Mouse (Mus musculus) lung, postnatal 0 days (tissue): Measurements from ENCODE around the gene Pcdh7. TPM values are rescaled to one million over a fixed set of nuclear protein-coding genes. Genes with fewer than 3 reads are reported as not detected.
A peak's percentile ranks its signal among the peaks of the same experiment; 100 is the strongest.

Experiments used
- ATAC-seq: fragments of 200-750 bp; cut with Nextera tagmentation; 2 replicates; pipeline ENCODE4 v1.8.0; 2017; ENCODE audit warnings: moderate library complexity
- DNase-seq: peaks from one replicate; pipeline ENCODE4 v3.0.0-alpha.2; 2016; ENCODE audit warnings: low spot score
- H3K27ac ChIP-seq: fragments of 300-500 bp; sonication (generic); 2 replicates; pipeline ENCODE4 v1.5.1; 2014; ENCODE audit warnings: antibody characterized with exemption, mild to moderate bottlenecking, low read length, mixed read lengths
- H3K27me3 ChIP-seq: fragments of 300-500 bp; sonication (generic); replicated peaks from 2 replicates; pipeline ENCODE4 v1.6.1; 2014; ENCODE audit warnings: low read length, mixed read lengths; ENCODE audit not compliant: insufficient read depth
- H3K36me3 ChIP-seq: fragments of 300-500 bp; sonication (generic); 2 replicates; pipeline ENCODE4 v1.6.1; 2014; ENCODE audit warnings: low read length, mixed read lengths; ENCODE audit not compliant: insufficient read depth
- H3K4me1 ChIP-seq: fragments of 300-500 bp; sonication (generic); 2 replicates; pipeline ENCODE4 v1.6.1; 2014; ENCODE audit warnings: antibody characterized with exemption, low read depth, low read length, mixed read lengths; ENCODE audit not compliant: insufficient read depth
- H3K4me2 ChIP-seq: fragments of 300-500 bp; sonication (generic); replicated peaks from 2 replicates; pipeline ENCODE4 v1.6.1; 2014; ENCODE audit warnings: low read depth, mild to moderate bottlenecking, low read length, moderate library complexity, mixed read lengths
- H3K4me3 ChIP-seq: fragments of 300-500 bp; sonication (generic); 2 replicates; pipeline ENCODE4 v1.5.1; 2014; ENCODE audit warnings: low read depth, low read length
- H3K9ac ChIP-seq: fragments of 300-500 bp; sonication (generic); replicated peaks from 2 replicates; pipeline ENCODE4 v1.6.1; 2014; ENCODE audit warnings: low read depth, mild to moderate bottlenecking
- H3K9me3 ChIP-seq: fragments of 300-500 bp; sonication (generic); 2 replicates; pipeline ENCODE4 v1.6.1; 2016; ENCODE audit warnings: low read length, mixed read lengths
- CTCF ChIP-seq: IDR thresholded peaks from 2 replicates; pipeline ENCODE4 v1.5.1; 2016; ENCODE audit warnings: antibody characterized with exemption, mild to moderate bottlenecking
- EP300 ChIP-seq: IDR thresholded peaks from 2 replicates; pipeline ENCODE4 v1.6.1; 2016; ENCODE audit warnings: antibody characterized with exemption, mild to moderate bottlenecking, control low read depth
- WGBS: fragments of 180-500 bp; shearing (Covaris S2); extraction: QIAGEN DNeasy Blood & Tissue Kit; methylation state at CpG from one replicate; pipeline ENCODE4 v1.1.7; 2014; 5-methylcytosine and 5-hydroxymethylcytosine counted together
- polyA plus RNA-seq: library from polyadenylated mRNA; unstranded; fragments of >200 nt; fragmentation: Nextera tagmentation; extraction: Ambion mirVana; gene quantifications from 2 replicates; pipeline ENCODE4 v1.2.1, GENCODE M21; 2015

The Pcdh7 gene
- polyA plus RNA-seq, 1 experiment from 2014 or later = 1.2 TPM

DNA sequence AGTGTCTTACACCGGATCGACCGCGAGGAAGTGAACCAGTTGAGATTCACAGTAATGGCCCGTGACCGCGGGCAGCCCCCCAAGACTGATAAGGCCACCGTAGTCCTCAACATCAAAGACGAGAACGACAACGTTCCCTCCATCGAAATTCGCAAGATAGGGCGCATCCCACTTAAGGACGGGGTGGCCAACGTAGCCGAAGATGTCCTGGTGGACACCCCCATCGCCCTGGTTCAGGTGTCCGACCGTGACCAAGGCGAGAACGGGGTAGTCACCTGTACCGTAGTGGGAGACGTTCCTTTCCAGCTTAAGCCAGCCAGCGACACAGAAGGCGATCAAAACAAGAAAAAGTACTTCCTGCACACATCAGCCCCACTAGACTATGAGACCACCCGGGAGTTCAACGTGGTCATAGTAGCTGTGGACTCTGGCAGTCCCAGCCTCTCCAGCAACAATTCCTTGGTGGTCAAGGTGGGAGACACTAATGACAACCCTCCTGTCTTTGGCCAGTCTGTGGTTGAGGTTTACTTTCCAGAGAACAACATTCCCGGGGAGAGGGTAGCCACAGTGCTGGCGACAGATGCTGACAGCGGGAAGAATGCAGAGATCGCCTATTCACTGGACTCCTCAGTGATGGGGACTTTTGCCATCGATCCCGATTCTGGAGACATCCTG is 2.6 kb downstream of the Pcdh7 start:
- H3K4me1 ChIP-seq = peaks cover 8% of the 10 kb centered on the region; the same call in 1 of the 2 replicates
- H3K27me3 ChIP-seq = peaks cover 27% of the 10 kb centered on the region
- no peaks in the 10 kb centered on the region for H3K36me3 ChIP-seq
- no peak for ATAC-seq
- 7% methylated on average over 34 of the region's 34 CpGs for WGBS
- no peak for TF ChIP-seq CTCF
- TF ChIP-seq EP300 = no peak
- H3K4me2 ChIP-seq = peak overlapping the region; percentile 71
- H3K4me3 ChIP-seq = peak overlapping the region; percentile 57; the same call in 1 of the 2 replicates
- no peak for DNase-seq
- no peaks in the 10 kb centered on the region for H3K9me3 ChIP-seq
- H3K9ac ChIP-seq = no peak overlapping the region
- no peak overlapping the region for H3K27ac ChIP-seq

DNA sequence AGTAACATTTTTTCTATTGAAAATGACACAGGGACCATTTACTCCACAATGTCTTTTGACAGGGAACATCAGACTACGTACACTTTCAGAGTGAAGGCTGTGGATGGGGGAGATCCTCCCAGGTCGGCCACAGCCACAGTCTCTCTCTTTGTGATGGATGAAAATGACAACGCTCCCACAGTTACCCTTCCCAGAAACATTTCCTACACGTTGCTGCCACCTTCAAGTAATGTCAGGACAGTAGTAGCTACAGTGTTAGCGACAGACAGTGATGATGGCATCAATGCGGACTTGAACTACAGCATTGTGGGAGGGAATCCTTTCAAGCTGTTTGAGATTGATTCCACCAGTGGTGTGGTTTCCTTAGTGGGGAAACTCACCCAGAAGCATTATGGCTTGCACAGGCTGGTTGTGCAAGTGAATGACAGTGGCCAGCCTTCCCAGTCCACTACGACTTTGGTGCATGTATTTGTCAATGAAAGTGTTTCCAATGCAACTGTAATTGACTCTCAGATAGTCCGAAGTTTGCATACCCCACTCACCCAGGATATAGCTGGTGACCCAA is 3.5 kb downstream of the Pcdh7 start:
- Histone ChIP-seq H3K4me3 (no peak overlapping the region), H3K27ac (no peak overlapping the region), H3K9ac (no peak overlapping the region), H3K4me2 (no peak overlapping the region), H3K27me3 (peaks cover 27% of the 10 kb centered on the region), H3K4me1 (peaks cover 8% of the 10 kb centered on the region; the same call in 1 of the 2 replicates), H3K36me3 (no peaks in the 10 kb centered on the region), H3K9me3 (no peaks in the 10 kb centered on the region)
- WGBS = 50% methylated on average over 8 of the region's 8 CpGs
- TF ChIP-seq EP300 (no peak), CTCF (no peak)
- DNase-seq (no peak), ATAC-seq (no peak)

DNA sequence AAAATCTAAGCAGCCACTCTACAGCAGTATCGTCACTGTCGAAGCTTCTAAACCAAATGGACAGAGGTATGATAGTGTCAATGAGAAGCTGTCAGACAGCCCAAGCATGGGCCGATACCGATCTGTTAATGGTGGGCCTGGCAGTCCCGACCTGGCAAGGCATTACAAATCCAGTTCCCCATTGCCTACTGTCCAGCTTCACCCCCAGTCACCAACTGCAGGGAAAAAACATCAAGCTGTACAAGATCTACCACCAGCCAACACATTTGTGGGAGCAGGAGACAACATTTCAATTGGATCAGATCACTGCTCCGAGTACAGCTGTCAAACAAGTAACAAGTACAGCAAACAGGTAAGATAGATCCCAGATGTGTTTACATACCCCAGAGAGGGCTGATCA is 4.2 kb downstream of the Pcdh7 start:
- ATAC-seq = no peak
- H3K4me3 ChIP-seq = no peak overlapping the region
- H3K27me3 ChIP-seq = peaks cover 27% of the 10 kb centered on the region
- 32% methylated on average over 6 of the region's 6 CpGs for WGBS
- no peak for TF ChIP-seq EP300
- TF ChIP-seq CTCF = no peak
- H3K4me2 ChIP-seq = no peak overlapping the region
- no peak overlapping the region for H3K27ac ChIP-seq
- peaks cover 8% of the 10 kb centered on the region; the same call in 1 of the 2 replicates for H3K4me1 ChIP-seq
- H3K36me3 ChIP-seq = no peaks in the 10 kb centered on the region
- H3K9ac ChIP-seq = no peak overlapping the region
- DNase-seq = no peak
- H3K9me3 ChIP-seq = no peaks in the 10 kb centered on the region

DNA sequence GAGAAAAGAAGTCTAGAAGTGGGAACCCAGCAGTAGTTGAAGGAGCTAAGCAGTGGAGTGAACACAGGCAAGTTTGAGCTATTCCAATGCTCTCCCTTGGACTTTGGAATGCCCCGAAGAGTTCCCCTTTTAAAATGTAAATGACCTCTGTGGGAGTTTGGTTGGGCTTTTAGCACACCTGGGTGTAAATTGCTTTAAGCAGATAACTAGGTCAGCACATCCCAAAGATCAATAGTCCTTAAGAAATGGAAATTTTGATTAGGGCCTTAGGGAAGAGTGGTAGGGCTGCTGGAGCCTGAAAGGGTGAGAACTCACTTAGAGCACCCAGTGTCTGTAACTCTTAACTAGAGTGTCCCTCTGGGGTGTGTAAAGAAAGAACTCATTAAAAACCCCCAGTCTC is 15.7 kb downstream of the Pcdh7 start:
- Histone ChIP-seq H3K27me3 (no peaks in the 10 kb centered on the region), H3K9ac (no peak overlapping the region), H3K4me3 (no peak overlapping the region), H3K4me2 (no peak overlapping the region), H3K27ac (no peak overlapping the region), H3K9me3 (no peaks in the 10 kb centered on the region), H3K4me1 (no peaks in the 10 kb centered on the region), H3K36me3 (no peaks in the 10 kb centered on the region)
- DNase-seq = no peak
- TF ChIP-seq CTCF = no peak
- TF ChIP-seq EP300 = no peak
- 59% methylated on average over 1 of the region's 1 CpGs for WGBS
- no peak for ATAC-seq

DNA sequence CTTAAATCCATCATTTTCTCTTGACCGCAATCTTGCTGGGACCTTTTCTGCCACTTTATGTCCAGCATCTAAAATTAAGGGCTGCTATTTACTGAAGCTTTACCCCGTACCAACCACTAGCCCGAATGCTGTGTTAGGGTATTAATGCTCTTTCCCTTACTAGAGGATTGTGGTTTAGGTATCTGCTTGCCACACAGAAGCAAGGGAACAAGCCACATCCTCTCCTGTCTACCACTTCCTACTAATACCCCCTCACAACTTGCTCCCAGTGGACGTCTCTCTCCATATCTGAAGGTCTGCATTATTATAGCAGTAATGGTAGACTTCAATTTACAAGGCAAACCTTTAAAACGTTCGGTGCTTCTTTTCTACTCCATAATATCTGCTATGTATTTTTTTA is 18.0 kb downstream of the Pcdh7 start:
- no peak overlapping the region for H3K9ac ChIP-seq
- H3K4me1 ChIP-seq = no peaks in the 10 kb centered on the region
- no peaks in the 10 kb centered on the region for H3K27me3 ChIP-seq
- no peak overlapping the region for H3K4me2 ChIP-seq
- 81% methylated on average over 6 of the region's 6 CpGs for WGBS
- H3K4me3 ChIP-seq = no peak overlapping the region
- ATAC-seq (no peak), DNase-seq (no peak)
- TF ChIP-seq EP300 = no peak
- no peak for TF ChIP-seq CTCF
- H3K27ac ChIP-seq = no peak overlapping the region
- no peaks in the 10 kb centered on the region for H3K36me3 ChIP-seq
- no peaks in the 10 kb centered on the region for H3K9me3 ChIP-seq

DNA sequence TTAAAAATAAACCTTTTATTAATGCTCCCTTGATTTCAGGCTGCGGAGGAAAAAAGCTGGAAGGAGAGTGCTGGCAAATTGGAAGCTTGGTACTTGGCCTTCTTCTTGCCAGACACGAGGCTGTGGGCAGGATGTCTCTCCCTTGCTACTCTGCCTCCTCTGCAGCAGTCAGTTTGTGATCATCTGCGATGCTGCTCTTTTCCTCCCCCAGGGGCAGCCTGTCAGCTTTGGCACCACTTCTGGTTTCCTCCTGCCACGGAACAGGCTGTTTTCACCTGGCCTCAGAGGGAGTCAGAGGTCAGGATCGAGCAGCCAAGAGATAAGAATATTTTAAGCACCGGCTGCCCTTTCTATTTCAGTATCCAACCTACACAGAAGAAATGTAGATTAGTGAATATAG is 25.2 kb downstream of the Pcdh7 start:
- DNase-seq = peak; percentile 7
- Histone ChIP-seq H3K4me1 (no peaks in the 10 kb centered on the region), H3K4me2 (no peak overlapping the region), H3K36me3 (no peaks in the 10 kb centered on the region), H3K9ac (no peak overlapping the region), H3K27me3 (no peaks in the 10 kb centered on the region), H3K27ac (no peak overlapping the region), H3K9me3 (no peaks in the 10 kb centered on the region), H3K4me3 (no peak overlapping the region)
- 15% methylated on average over 6 of the region's 6 CpGs for WGBS
- no peak for ATAC-seq
- TF ChIP-seq EP300 (no peak), CTCF (no peak)
